Mouse (Mus musculus): Measurements from ENCODE around the gene Mtus2.

GRCm38 (mm10) chr5:148293346-148293745, 336.2 kb downstream of the Mtus2 start:
- TF ChIP-seq MAFK (IDR thresholded peaks at IDR 0.05; ENCODE audit: insufficient read depth, low read depth, low read length) (no peak), ZNF384 (IDR thresholded peaks at IDR 0.05; ENCODE audit: low read depth, low read length) (no peak), CHD2 (IDR thresholded peaks at IDR 0.05; ENCODE audit: low read depth, low read length) (no peak), HCFC1 (IDR thresholded peaks at IDR 0.05; ENCODE audit: borderline replicate concordance, insufficient read depth, low read length) (no peak), ZC3H11A (IDR thresholded peaks at IDR 0.05; ENCODE audit: borderline replicate concordance, low read depth, low read length) (no peak)
